Mouse (Mus musculus): ENCODE results near the gene Ube2o.

Gene Ube2o

DNA sequence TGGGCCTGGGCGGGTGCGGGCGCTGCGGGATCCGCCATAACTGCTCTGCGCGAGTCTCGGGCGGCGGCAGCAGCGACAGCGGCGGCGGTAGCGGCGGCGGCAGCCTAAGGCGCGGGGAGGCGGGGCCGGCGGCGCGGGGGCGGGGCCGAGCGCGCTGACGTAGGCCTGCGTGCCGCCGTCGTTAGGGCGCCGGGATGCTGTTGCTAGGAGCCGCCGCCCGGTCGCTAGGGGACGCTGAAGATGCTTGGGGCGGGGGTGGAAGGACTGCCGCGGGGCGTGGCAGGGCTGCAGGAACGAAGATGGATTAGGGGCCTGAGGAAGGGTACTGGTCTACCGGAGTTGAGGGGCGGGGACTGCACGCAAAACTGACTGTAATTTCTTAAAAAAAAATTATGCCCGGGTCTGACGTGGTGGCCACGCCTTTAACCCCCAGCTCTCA is at the start of gene Ube2o:
Ube2o (minus strand) TSS at position 72 of the 439 bp plus-strand sequence.
- in situ Hi-C loops (cut with MboI, MseI): loop anchor here (10.0 kb wide), 1 partner anchor 1833 kb away; the partner anchor contains the start of gene Cant1

GRCm38 (mm10) chr11:116630171-116630965 is 49.1 kb upstream of the Ube2o start:
- in situ Hi-C loops (cut with MboI, MseI): no loop called here

GRCm38 (mm10) chr11:116629472-116629871 is 48.2 kb upstream of the Ube2o start:
- in situ Hi-C loops (cut with MboI, MseI): no loop called here

DNA sequence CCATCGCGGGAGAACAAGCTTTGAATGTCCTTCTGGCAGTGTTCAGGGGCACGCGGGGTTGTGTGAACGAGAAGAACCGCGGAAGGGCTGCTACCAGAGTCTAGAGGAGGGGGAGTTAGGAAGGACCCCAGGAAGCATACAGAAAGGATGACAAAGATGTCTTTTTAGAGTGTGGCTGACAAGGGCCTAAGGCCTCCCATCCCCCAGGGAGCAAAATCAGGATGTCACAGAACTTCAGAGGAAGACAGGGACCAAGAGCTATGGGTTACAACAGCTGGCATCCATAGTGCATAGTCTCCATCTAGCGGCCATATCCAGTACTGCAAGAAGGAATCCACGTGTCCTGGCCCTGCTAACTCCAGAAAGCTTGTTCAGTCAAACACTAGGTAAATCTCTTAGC is 47.5 kb upstream of the Ube2o start:
- in situ Hi-C loops (cut with MboI, MseI): no loop called here

- in situ Hi-C loops (cut with MboI, MseI): no loop called here
These were observed 46.1 kb upstream of the Ube2o start for GRCm38 (mm10) chr11:116627072-116628020.

GRCm38 (mm10) chr11:116626299-116627071 is 45.2 kb upstream of the Ube2o start, which contains the start of gene Rhbdf2:
Gene Rhbdf2 (minus strand): TSS chr11:116627019.
- in situ Hi-C loops (cut with MboI, MseI): no loop called here

- in situ Hi-C loops (cut with MboI, MseI): no loop called here
These were observed 44.1 kb upstream of the Ube2o start for GRCm38 (mm10) chr11:116625081-116626000.

DNA sequence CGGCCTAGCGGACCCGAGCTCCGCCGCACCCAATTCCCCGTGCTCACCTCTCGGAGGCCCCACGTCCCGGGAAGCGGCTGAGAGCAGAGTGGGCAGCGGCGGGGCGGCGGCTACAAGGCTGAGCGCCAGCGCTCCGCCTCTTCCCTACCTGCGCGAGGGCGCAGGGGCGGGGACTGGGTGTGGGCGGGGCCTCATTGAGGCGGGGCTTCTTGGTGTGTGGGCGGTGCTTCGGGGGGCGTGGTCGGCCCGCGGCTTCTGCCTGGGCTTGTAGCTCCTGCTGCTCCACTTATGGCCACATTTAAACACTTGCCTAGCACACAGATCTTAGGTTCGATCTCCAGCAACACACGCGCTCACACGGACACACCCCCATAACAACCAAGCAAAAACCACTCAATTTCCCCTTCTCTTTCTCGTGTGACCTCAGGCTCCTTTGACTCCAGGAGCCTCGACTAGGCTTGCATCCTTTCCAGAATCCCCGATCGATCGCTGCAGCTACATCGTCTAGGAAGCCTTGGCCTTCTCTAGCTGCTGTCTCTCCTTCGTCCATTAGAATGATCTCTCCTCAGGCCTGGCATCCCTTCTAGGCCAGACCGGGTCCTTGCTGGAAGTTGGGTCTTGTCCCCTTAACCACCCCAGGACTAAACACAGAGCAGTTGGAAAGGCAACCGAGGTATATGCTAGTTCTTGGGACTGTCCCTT is 43.0 kb upstream of the Ube2o start:
- in situ Hi-C loops (cut with MboI, MseI): no loop called here

GRCm38 (mm10) chr11:116623281-116624124 is 42.3 kb upstream of the Ube2o start:
- in situ Hi-C loops (cut with MboI, MseI): no loop called here

DNA sequence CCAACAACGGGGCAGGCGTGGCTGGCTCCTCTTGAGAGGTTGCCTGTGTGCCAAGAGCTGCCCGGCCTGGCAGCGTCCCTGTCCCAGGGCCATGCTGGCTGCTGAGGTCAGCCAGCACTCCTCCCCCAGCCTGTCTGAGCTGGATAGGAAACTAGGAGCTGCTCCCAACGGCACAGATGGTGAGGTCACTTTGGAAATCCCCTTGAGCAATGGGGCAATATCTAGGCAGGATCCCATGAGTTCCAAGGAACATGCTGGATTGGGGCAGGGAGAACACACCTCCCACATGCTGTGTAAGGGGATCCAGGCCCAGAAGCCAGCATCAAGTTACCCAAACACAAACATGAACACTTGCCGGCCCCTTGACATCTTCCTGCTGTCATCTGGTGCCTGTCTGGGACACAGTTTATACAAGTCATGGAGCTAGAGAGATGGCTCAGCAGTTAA is 40.0 kb upstream of the Ube2o start:
- in situ Hi-C loops (cut with MboI, MseI): no loop called here

DNA sequence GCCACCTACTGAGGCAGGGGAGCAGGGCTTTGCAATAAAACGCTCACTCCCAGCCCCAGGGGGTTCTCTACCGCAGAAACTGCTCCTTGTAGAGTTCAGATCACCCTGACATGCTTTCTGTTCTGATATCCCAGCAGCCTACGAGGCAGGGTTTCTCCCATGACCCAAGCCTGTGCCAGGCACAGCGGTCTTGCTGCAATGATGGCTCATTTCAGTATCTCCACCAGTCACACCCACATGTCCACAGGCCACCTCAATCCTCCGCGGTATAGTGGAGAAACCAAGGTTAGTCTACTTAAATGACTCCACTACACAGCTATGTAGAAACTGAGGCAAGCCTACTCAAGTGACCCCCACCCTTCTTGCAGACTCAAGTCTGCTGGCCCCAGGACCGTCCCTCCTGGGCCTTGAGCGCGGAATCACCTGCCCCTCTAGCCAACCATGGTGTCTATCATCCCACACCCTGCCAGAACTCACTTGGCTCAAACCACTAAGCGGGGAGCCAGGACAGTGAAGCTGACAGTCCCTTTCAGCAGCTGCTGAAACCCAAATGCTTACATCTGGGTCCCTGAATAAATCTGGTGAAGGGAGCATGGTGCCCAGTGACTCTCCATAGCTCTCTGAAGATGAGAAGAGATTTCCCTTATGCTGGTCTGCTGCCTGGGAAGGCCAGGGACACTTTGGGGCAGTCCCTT is 39.5 kb upstream of the Ube2o start:
- in situ Hi-C loops (cut with MboI, MseI): no loop called here

- in situ Hi-C loops (cut with MboI, MseI): no loop called here
These were observed 38.8 kb upstream of the Ube2o start for GRCm38 (mm10) chr11:116620073-116620472.

- in situ Hi-C loops (cut with MboI, MseI): no loop called here
These were observed 38.3 kb upstream of the Ube2o start for GRCm38 (mm10) chr11:116619561-116619960.

DNA sequence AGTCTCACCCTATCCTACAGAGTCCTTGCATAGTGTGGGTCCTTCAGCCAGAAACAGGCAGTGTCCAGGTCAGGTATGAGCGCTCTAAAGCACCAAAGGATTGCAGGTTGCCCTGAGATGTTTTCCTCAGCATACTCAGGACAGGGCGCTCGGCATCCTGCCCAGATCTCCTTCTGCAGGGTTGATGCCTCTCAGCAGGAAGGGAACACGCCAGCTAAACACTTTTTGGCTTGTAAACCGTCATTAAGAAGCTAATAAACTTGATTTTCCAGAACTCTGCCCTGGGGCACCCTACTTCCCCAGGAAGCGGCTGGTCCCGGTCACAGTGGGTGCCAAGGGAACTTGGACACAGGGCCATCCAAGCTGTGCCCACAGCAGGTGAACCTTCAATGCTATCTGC is 37.9 kb upstream of the Ube2o start:
- in situ Hi-C loops (cut with MboI, MseI): no loop called here

DNA sequence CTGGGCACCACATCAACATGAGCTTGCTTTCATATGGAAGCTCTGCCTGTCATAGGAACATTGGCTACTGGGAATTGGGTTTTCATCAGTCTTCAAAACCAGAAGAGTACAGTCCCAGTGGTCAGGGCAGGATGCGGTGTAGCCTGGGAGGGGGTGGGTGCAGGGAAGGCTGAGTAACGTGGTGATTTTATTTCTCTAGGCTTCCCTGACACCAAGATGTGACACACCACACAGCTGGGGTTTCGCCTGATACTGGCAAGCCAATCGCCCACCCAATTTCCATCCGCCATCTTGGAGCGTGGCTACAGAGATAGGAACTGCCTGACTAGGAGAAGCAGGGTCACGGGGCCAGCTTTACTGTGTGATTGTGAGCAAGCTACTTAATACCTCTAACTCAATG is 37.4 kb upstream of the Ube2o start:
- in situ Hi-C loops (cut with MboI, MseI): no loop called here

- in situ Hi-C loops (cut with MboI, MseI): no loop called here
These were observed 36.4 kb upstream of the Ube2o start for GRCm38 (mm10) chr11:116617641-116618040.

GRCm38 (mm10) chr11:116616438-116617118 is 35.3 kb upstream of the Ube2o start:
- in situ Hi-C loops (cut with MboI, MseI): no loop called here
